In the genomic region with DNA sequence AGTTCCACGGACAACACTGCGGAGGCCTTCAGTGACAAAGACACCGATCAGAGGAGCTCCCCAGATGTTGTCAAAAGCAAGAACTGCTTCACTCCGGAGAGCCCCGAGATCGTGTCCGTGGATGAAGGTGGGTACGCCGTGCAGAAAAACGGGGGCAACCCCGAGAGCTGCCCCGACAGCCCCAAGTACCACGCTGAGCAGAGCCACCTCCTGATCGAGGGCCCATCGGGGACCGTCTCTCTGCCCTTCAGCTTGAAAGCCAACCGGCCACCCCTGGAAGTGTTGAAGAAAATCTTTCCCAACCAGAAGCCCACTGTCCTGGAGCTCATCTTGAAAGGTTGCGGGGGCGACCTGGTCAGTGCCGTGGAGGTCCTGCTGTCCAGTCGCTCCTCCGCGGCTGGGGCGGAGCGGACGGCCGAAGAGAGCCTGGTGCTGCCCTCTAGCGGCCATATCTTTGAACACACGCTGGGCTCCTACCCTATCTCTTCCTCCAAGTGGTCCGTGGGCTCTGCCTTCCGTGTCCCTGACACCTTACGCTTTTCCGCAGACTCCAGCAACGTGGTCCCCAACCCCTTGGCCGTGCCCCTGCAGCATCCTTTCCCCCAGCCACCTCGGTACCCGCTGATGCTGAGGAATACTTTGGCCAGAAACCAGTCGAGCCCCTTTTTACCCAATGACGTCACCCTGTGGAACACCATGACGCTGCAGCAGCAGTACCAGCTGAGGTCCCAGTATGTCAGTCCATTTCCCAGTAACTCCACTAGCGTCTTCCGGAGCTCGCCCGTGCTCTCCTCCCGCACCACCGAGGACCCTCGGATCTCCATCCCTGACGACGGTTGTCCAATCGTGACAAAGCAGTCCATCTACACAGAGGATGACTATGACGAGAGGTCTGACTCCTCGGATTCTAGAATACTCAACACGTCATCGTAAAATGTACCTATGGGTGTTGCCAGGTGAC, we compare ENCODE assay signal across 8 mouse cellular contexts. TPM values are rescaled to one million over a fixed set of nuclear protein-coding genes. Genes with fewer than 3 reads are reported as not detected.
DNase-seq lines count a peak whose midpoint lies in the region; ATAC-seq and TF ChIP-seq lines count a peak whose summit lies in the region.

No protein-coding gene starts in this region.

- H3K9me3 ChIP-seq in ES-E14 (ENCODE audit: control insufficient read depth, insufficient read depth, low read depth, low read length) = no peaks in the 10 kb centered on the region
- H3K9me3 ChIP-seq in hindbrain, embryonic 14.5 days (ENCODE audit: control insufficient read depth, low read length) = no peaks in the 10 kb centered on the region

- 0 out of 4 replicates have a peak, but pooled peaks cover 0 to 3% of the 10 kb centered on the region in 2 experiments for H3K4me1 ChIP-seq in ES-E14 (ENCODE audit: control insufficient read depth in 2 of 2, insufficient read depth in 2 of 2, low read length in 2 of 2, poor library complexity in 1 of 2)
- H3K4me1 ChIP-seq in hindbrain, embryonic 14.5 days (replicated peaks; ENCODE audit: control insufficient read depth, insufficient read depth, low read length) = no peaks in the 10 kb centered on the region

- WGBS in hindbrain, embryonic 14.5 days = 28% methylated on average over 54 of the region's 54 CpGs

- H3K4me2 ChIP-seq in hindbrain, embryonic 14.5 days (replicated peaks) = peak overlapping the region; percentile 48

- peak; percentile 37; the same call in 1 of the 2 replicates for ATAC-seq in hindbrain, embryonic 14.5 days (ENCODE audit: low FRiP score)

- no peaks in the 10 kb centered on the region for H3K36me3 ChIP-seq in ES-E14 (ENCODE audit: control insufficient read depth, insufficient read depth, low read length, poor library complexity, severe bottlenecking)
- no peaks in the 10 kb centered on the region for H3K36me3 ChIP-seq in hindbrain, embryonic 14.5 days (replicated peaks; ENCODE audit: control insufficient read depth, insufficient read depth)

- peak overlapping the region; percentile 37 to 53; a peak in 3 of 4 replicates for H3K4me3 ChIP-seq in ES-E14 (ENCODE audit: insufficient read depth in 1 of 2, low read depth in 1 of 2, low read length in 2 of 2, poor library complexity in 1 of 2, severe bottlenecking in 1 of 2)
- H3K4me3 ChIP-seq in hindbrain, embryonic 14.5 days (replicated peaks; ENCODE audit: low read length) = peak overlapping the region; percentile 14; the same call in 1 of the 2 replicates

- in situ Hi-C loops in ES-E14 (cut with MboI; ENCODE audit: low sequenced_read_pairs in 2 of 2, unreplicated experiment in 2 of 2) = loop anchor here in 1 of 2 experiments (10.0 kb wide), 1 partner anchor 148 kb away; no protein-coding TSS in a partner anchor

- DNase-seq in ES-E14 (ENCODE audit: low read depth, low spot score) = no peak
- DNase-seq in cerebellum, postnatal 10 days = peak; percentile 84 to 87
- peak; percentile 60 for DNase-seq in gastrocnemius, adult 18-20 months (ENCODE audit: low spot score)
- DNase-seq in hindbrain, embryonic 14.5 days (ENCODE audit: low spot score) = peak; percentile 76
- peak; percentile 60 to 69 for DNase-seq in left cerebral cortex, adult 18-20 months (ENCODE audit: low spot score in 2 of 2)
- DNase-seq in lung, postnatal 36 days = peak; percentile 73
- peak; percentile 82 for DNase-seq in retina, postnatal 1 day
- peak; percentile 75 for DNase-seq in thymus, postnatal 4 days

- peaks cover 94% of the 10 kb centered on the region for H3K27me3 ChIP-seq in hindbrain, embryonic 14.5 days (ENCODE audit: control insufficient read depth, insufficient read depth, low read length)

- no peak overlapping the region for H3K9ac ChIP-seq in ES-E14 (ENCODE audit: insufficient read depth, low read depth, low read length, poor library complexity, severe bottlenecking)
- H3K9ac ChIP-seq in hindbrain, embryonic 14.5 days = no peak overlapping the region

- H3K27ac ChIP-seq in ES-E14 (ENCODE audit: insufficient read depth, low read depth, low read length, poor library complexity, severe bottlenecking) = no peak overlapping the region
- H3K27ac ChIP-seq in hindbrain, embryonic 14.5 days = no peak overlapping the region

TF ChIP-seq in ES-E14, 5 proteins besides CTCF, POLR2A, EP300 and RAD21:
- no peak for TF ChIP-seq MAFK (IDR thresholded peaks at IDR 0.05; ENCODE audit: insufficient read depth, low read depth, low read length)
- TF ChIP-seq ZNF384 (IDR thresholded peaks at IDR 0.05; ENCODE audit: low read depth, low read length) = no peak
- TF ChIP-seq ZC3H11A (IDR thresholded peaks at IDR 0.05; ENCODE audit: borderline replicate concordance, low read depth, low read length) = no peak
- TF ChIP-seq HCFC1 (IDR thresholded peaks at IDR 0.05; ENCODE audit: borderline replicate concordance, insufficient read depth, low read length) = no peak
TF ChIP-seq in ES-E14: peak in this region for 0.

RNA-seq across cellular contexts. Expression of gene Dmrt3, which starts 12.5 kb away (rescaled TPM):
- total RNA-seq in ES-E14 (2012; rRNA removed) = 0.37 and 0.40 TPM in 2 replicates
- not detected for total RNA-seq in gastrocnemius, adult 18-20 months (2021)
- 0.80 and 0.86 TPM in 2 replicates for polyA plus RNA-seq in hindbrain, embryonic 14.5 days (2014; fragmentation: Nextera tagmentation; extraction: Ambion mirVana)
- not detected for total RNA-seq in left cerebral cortex, adult 18-20 months (2021)

RNA-seq across cellular contexts. Expression of gene Dmrt2, which starts 49.6 kb away (rescaled TPM):
- 0.16 and 0.31 TPM in 2 replicates for total RNA-seq in ES-E14 (2012; rRNA removed)
- 1 to 10 TPM; 4.9 to 5.8 TPM for total RNA-seq in gastrocnemius, adult 18-20 months (2021)
- not detected in 2 replicates for polyA plus RNA-seq in hindbrain, embryonic 14.5 days (2014; fragmentation: Nextera tagmentation; extraction: Ambion mirVana)
- 1 to 10 TPM; 1.6 TPM for total RNA-seq in left cerebral cortex, adult 18-20 months (2021)
